Mouse (Mus musculus): ENCODE measurements around the gene Nipal1.

DNA sequence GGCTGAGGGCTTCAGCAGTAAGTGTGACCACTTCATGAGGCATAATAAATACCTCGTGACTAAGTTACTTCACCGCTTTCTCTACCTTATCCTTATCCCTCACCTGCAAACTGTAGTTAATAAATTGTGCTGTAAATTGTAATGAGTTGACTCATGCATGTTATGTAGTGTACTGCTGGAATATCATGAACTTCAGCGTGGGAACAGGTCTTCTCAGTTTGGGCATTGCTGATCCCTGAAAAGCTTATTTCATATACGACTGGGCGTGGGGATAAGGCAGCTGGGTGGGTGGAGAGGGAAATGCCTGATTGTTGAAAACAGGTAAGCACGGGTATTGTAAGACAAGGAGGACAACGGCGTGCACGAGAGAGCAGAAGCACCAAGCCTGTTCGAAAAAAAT is 599 bp upstream of the Nipal1 start:
- TF ChIP-seq CTCF (IDR thresholded peaks at IDR 0.05; ENCODE audit: low read depth) (no peak), EP300 (IDR thresholded peaks at IDR 0.05; ENCODE audit: low read depth) (no peak)

Data from liver, embryonic 14.5 days (tissue).